Mouse (Mus musculus) heart, adult 2 months (tissue): ENCODE data around the gene Ralgps2.

Experiments used
- CTCF ChIP-seq: fragments of 200-600 bp; IDR thresholded peaks from 2 replicates; pipeline ENCODE4 v1.8.1; 2022; ENCODE audit warnings: antibody characterized with exemption, mild to moderate bottlenecking, moderate library complexity
- EP300 ChIP-seq: fragments of 200-500 bp; IDR thresholded peaks from 2 replicates; pipeline ENCODE4 v1.6.1; 2011; ENCODE audit warnings: low read depth, low read length, control low read depth; ENCODE audit not compliant: insufficient read depth

DNA sequence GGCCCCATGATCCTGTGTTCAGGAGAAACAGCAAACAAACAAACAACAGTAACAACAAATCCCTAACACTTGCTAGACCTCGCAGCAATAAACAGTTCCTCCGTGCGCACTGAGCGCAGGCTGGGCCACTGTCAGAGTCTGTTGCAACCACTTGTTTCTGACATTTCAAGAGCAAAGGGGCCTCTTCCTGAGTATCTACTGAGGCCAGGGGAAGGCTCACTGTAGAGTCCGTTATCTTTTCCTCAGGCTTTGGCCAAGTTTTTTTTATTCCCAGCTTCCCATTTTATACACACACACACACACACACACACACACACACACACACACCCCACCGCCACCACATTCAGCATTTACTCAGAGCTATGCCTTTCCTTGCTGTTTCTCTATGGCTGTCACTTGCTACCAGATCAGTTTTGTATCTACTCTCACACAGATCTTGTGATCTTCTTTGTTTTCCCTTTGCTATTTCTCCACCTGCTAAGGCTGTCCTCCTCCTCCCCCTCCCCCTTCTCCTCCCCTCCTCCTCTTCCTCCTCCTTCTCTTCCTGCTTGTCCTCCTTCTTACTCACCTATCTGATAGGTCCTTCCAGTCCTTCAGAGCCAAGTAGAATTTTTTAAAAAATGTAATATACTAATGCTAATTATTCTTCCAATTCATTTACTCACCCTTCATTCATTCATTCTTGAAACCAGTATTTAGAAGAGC lies 47.4 kb upstream of the Ralgps2 start:
- TF ChIP-seq CTCF (no peak), EP300 (no peak)
